Mouse (Mus musculus) G1E (cell line): ENCODE data around the gene Pfpl. TPM values are rescaled to one million over a fixed set of nuclear protein-coding genes. Genes with fewer than 3 reads are reported as not detected.

Experiments used
- ATAC-seq: 2 replicates; pipeline ENCODE4 v1.8.0; 2016; ENCODE audit warnings: mild to moderate bottlenecking; ENCODE audit not compliant: insufficient number of reproducible peaks, poor library complexity, low FRiP score, severe bottlenecking; ENCODE audit errors: extremely low read depth
- DNase-seq: peaks from one replicate; pipeline ENCODE4 v3.0.0; 2012; ENCODE audit warnings: low spot score
- H3K27me3 ChIP-seq: 2 replicates; pipeline ENCODE4 v1.6.1; 2012; ENCODE audit warnings: mild to moderate bottlenecking, low read length, inconsistent platforms; ENCODE audit not compliant: insufficient read depth
- H3K36me3 ChIP-seq: replicated peaks from 2 replicates; pipeline ENCODE3; 2012; ENCODE audit warnings: mild to moderate bottlenecking, inconsistent platforms
- H3K4me1 ChIP-seq: 2 replicates; pipeline ENCODE4 v1.6.1; 2012; ENCODE audit warnings: low read depth, low read length, inconsistent platforms, mixed read lengths; ENCODE audit not compliant: insufficient read depth
- H3K4me3 ChIP-seq: 2 replicates; pipeline ENCODE4 v1.5.1; 2012; ENCODE audit warnings: low read depth, mild to moderate bottlenecking, inconsistent platforms, low read length, moderate library complexity, mixed read lengths
- H3K9me3 ChIP-seq: replicated peaks from 2 replicates; pipeline ENCODE4 v1.6.1; 2012; ENCODE audit warnings: inconsistent platforms
- CTCF ChIP-seq: IDR thresholded peaks from 2 replicates; pipeline ENCODE4 v1.5.1; 2012; ENCODE audit warnings: low read depth, low read length, inconsistent platforms, mixed read lengths
- GATA1 ChIP-seq: IDR thresholded peaks from 2 replicates; pipeline ENCODE4 v1.6.1; 2012; ENCODE audit warnings: borderline replicate concordance, low read length, inconsistent platforms, mixed read lengths
- GATA2 ChIP-seq: IDR thresholded peaks from 2 replicates; pipeline ENCODE4 v1.6.1; 2012; ENCODE audit warnings: low read depth, low read length, inconsistent platforms, borderline replicate concordance
- POLR2AphosphoS5 ChIP-seq: IDR thresholded peaks from 2 replicates; pipeline ENCODE4 v1.6.1; 2012; ENCODE audit warnings: low read depth, low read length, inconsistent platforms; ENCODE audit not compliant: insufficient replicate concordance
- TAL1 ChIP-seq: conservative IDR thresholded peaks from 2 replicates; pipeline ENCODE4 v1.6.1; 2012; ENCODE audit warnings: low read depth, low read length, inconsistent platforms, mixed read lengths
- polyA plus RNA-seq: library from polyadenylated mRNA; stranded (reverse); fragments of >175 nt; gene quantifications from 2 replicates; pipeline ENCODE4 v1.2.3, GENCODE M21; 2012
- total RNA-seq, 2 experiments: library from RNA; stranded (forward) in 1 of 2; stranded (reverse) in 1 of 2; fragments of 200-1000 nt in 1 of 2; fragments of >200 nt in 1 of 2; fragmentation: Nextera tagmentation in 1 of 2; gene quantifications; 2 replicates each; pipeline ENCODE4 v1.2.3; 2014 to 2017

Gene Pfpl
- total RNA-seq (2014; fragmentation: Nextera tagmentation) (not detected in 2 replicates), total RNA-seq (2017) (0.06 and 0.11 TPM in 2 replicates), polyA plus RNA-seq (not detected in 2 replicates)

DNA sequence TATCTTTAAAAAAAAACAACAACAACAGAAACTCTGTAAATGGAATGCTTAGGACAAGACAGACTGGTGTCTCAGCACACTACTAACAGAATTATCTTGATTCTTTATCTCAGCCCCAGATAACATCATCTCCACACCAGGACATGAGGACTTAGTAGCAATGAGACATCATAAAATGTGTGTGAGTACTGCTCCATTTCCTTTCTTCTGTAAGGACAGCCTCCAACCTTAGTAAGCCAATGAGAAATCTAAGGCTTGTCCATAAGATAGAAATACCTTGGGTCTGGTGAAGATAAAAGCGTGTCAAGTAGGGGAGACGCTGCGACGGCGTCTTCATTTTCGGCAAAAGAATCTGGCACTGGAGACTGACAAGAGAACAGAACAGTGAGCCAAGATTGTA is at the start of gene Pfpl:
Gene Pfpl (plus strand): TSS at position 301 of the 400 bp plus-strand sequence.
- ATAC-seq = no peak

DNA sequence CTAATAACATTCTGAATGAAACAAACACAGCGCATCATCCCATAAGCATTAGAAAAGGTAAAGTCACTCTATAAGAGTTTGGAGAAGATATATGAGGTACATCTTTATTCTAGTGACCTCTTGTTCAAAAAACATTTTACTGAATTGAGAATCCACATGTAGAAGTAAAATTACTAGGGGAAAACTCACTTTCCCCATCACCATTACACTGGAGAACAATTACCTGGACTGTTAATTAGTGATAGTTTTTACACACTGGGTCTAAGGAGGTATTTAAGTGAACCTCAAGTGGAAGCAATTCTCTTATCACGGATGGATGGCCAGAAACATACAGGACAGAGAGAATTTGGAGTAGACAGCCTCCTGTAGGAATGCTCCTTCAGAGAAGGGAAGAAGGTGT is 40.7 kb upstream of the Pfpl start, which contains the start of gene Olfr1440:
Gene Olfr1440 (plus strand): TSS at position 301 of the 400 bp plus-strand sequence.
- Histone ChIP-seq H3K27me3 (no peaks in the 10 kb centered on the region), H3K36me3 (no peaks in the 10 kb centered on the region), H3K4me1 (no peaks in the 10 kb centered on the region), H3K4me3 (no peak within 1 kb of the TSS), H3K9me3 (no peaks in the 10 kb centered on the region)
- TF ChIP-seq GATA2 (no peak), TAL1 (no peak), GATA1 (no peak)
- ATAC-seq (no peak), DNase-seq (no peak)

More for the DNA sequence above, at the start of gene Pfpl:
- Histone ChIP-seq H3K36me3 (no peaks in the 10 kb centered on the region), H3K9me3 (no peaks in the 10 kb centered on the region), H3K27me3 (no peaks in the 10 kb centered on the region), H3K4me3 (no peak within 1 kb of the TSS), H3K4me1 (no peaks in the 10 kb centered on the region)
- TF ChIP-seq POLR2AphosphoS5 (no peak), GATA2 (no peak)
- no peak for DNase-seq

DNA sequence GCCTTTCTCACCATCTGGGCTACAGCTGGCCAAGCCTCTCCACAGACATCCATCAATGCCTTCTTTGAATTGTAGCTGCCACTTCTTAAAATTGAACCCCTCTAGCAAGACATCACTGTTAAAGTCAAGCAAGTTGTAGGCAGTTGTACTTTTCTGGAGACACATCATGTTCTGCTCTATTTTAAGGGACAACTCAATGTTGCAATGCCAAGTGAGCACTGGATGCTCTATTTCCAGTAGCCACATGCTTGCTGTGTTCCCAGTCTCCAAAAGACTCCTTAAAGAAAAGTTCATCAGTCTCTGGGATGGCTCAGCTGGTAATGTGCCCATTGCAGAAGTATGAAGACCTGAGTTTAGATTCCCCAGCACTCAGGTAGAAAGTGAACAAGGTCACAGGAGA is 14.0 kb upstream of the Pfpl start:
- DNase-seq = no peak
- no peak overlapping the region for H3K4me3 ChIP-seq
- no peak for ATAC-seq
- no peak for TF ChIP-seq TAL1
- no peak for TF ChIP-seq CTCF
- TF ChIP-seq POLR2AphosphoS5 = no peak
- TF ChIP-seq GATA1 = no peak
- no peak for TF ChIP-seq GATA2
- no peaks in the 10 kb centered on the region for H3K9me3 ChIP-seq
- H3K4me1 ChIP-seq = no peaks in the 10 kb centered on the region
- no peaks in the 10 kb centered on the region for H3K27me3 ChIP-seq
- no peaks in the 10 kb centered on the region for H3K36me3 ChIP-seq

DNA sequence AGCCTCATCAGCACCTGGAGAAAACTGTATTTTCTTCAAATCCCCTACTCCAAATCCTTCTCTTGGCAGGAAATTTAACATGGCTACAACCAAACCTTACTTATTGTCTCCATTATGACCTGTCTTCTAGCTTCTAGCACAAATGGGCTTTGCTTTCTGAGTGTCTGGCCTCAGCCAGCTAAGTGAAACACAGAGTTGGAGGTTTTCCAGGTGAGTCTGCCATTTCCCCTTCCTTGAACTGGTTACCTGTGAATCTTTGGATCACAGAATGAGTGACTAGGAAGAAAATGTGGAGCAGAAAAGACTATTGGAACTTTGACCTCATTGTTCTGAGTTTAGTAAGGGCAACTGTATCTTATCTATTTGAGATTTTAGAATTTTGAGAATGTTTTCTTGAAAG is 10.3 kb upstream of the Pfpl start, which contains the start of gene Olfr1441:
Gene Olfr1441 (plus strand): TSS at position 73 of the 400 bp plus-strand sequence.
- no peaks in the 10 kb centered on the region for H3K27me3 ChIP-seq
- no peaks in the 10 kb centered on the region for H3K9me3 ChIP-seq
- no peaks in the 10 kb centered on the region for H3K36me3 ChIP-seq
- no peaks in the 10 kb centered on the region for H3K4me1 ChIP-seq
- no peak for ATAC-seq
- TF ChIP-seq TAL1 (no peak), CTCF (no peak), GATA1 (no peak), POLR2AphosphoS5 (no peak), GATA2 (no peak)
- DNase-seq = no peak
- H3K4me3 ChIP-seq = no peak within 1 kb of the TSS

DNA sequence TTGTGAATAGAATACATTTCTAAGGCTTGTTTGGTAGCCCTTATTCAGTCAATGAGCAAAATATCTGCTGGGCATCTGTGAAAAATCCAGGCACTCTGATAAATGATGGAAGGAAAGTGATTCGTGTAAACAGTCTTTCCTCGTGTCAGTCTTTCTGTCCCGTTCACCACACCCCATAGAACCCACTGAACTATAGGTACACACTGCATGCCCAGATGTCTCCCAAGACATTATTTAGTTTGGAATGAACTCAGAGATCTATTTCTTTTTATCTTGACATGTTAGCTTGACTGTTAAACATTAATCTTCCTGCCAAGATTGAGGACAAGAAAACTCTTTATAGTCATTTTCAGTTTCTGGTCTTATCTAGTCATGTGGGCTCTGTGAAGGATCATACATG is 9.4 kb upstream of the Pfpl start:
- no peak for TF ChIP-seq GATA2
- TF ChIP-seq GATA1 = no peak
- no peak for TF ChIP-seq TAL1
- TF ChIP-seq CTCF = no peak
- no peak for TF ChIP-seq POLR2AphosphoS5
- DNase-seq (no peak), ATAC-seq (no peak)
- H3K4me1 ChIP-seq = no peaks in the 10 kb centered on the region
- H3K4me3 ChIP-seq = no peak overlapping the region
- no peaks in the 10 kb centered on the region for H3K36me3 ChIP-seq
- no peaks in the 10 kb centered on the region for H3K27me3 ChIP-seq
- H3K9me3 ChIP-seq = no peaks in the 10 kb centered on the region

DNA sequence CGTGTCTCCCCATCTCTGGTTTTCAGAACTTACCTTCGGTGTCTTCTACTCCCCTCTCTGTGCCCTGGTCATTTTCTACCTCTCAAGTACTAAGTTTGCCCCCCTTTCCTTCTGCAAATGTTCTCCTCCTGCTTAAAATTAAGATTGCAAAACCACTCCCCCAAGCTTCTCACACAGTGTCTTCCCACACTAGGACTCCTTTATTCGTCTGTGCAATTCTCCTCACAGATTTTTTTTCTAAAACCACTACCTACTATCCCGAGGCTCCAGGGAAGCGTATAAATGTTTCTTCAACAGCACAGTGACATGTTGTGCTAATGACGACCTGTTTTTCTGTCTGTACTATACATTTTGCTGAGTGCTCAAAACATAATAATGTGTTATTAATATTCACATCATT is 7.2 kb upstream of the Pfpl start:
- Histone ChIP-seq H3K27me3 (no peaks in the 10 kb centered on the region), H3K4me3 (no peak overlapping the region), H3K9me3 (no peaks in the 10 kb centered on the region), H3K4me1 (no peaks in the 10 kb centered on the region), H3K36me3 (no peaks in the 10 kb centered on the region)
- TF ChIP-seq GATA2 = no peak
- no peak for TF ChIP-seq GATA1
- no peak for TF ChIP-seq POLR2AphosphoS5
- TF ChIP-seq TAL1 = no peak
- no peak for TF ChIP-seq CTCF
- DNase-seq (no peak), ATAC-seq (no peak)

DNA sequence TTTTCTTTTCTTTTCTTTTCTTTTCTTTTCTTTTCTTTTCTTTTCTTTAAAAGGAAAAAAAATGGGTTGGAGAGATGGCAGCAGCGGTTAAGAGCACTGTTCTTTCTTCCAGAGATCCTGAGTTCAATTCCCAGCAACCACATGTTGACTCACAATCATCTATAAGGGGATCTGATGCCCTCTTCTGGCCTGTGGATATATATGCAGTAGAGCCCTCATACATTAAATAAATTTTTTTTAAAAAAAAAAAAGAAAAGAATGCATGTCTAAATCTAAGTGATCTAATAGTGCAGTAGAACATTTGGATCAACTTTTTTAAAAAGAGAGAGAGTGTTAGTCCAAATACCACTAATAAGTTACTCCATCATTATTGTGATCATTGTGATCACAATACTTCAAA is 6.0 kb upstream of the Pfpl start:
- Histone ChIP-seq H3K4me1 (no peaks in the 10 kb centered on the region), H3K27me3 (no peaks in the 10 kb centered on the region), H3K4me3 (no peak overlapping the region), H3K9me3 (no peaks in the 10 kb centered on the region), H3K36me3 (no peaks in the 10 kb centered on the region)
- ATAC-seq (no peak), DNase-seq (no peak)
- TF ChIP-seq POLR2AphosphoS5 (no peak), GATA2 (no peak), GATA1 (no peak), TAL1 (no peak)
